Mouse (Mus musculus) spleen, adult 18-20 months (tissue): ENCODE data around the gene Ugt1a7c.
A peak's percentile ranks its signal among the peaks of the same experiment; 100 is the strongest.

Experiments used
- DNase-seq, 2 experiments: peaks; one replicate each; pipeline ENCODE4 v3.0.0; 2022; ENCODE audit warnings: mixed read lengths in 2 of 2

Gene Ugt1a7c

GRCm38 (mm10) chr1:88243861-88244260 is 149.0 kb downstream of the Ugt1a7c start:
- peak in 1 of 2 experiments; percentile 22 for DNase-seq

- peak in 1 of 2 experiments; percentile 16 for DNase-seq
Observed at GRCm38 (mm10) chr1:88245881-88246280, 151.0 kb downstream of the Ugt1a7c start.

DNA sequence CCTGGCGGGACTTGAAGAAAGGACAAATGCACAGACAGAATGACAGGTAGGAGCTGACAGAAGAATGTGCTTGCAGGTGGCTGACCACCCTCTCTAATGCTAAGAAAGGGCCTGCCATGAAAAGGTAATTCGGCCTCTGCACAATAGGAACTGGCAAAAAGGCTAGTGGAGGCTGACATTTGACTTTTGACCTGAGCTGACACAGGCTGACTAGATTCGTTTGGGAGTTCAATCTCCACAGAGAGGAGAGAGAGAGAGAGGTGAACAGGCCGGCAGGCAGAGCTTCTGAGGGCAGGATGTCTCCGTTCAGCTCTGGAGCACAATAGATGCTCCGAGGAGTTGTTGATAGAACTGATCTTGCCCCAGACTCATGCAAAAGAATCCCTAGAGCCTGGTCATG is 151.5 kb downstream of the Ugt1a7c start:
- no peak for DNase-seq

GRCm38 (mm10) chr1:88247660-88248059 is 152.8 kb downstream of the Ugt1a7c start:
- DNase-seq, result peak in 1 of 2 experiments; percentile 16

- DNase-seq, result no peak
Observed at GRCm38 (mm10) chr1:88248658-88249057, 153.8 kb downstream of the Ugt1a7c start.

DNA sequence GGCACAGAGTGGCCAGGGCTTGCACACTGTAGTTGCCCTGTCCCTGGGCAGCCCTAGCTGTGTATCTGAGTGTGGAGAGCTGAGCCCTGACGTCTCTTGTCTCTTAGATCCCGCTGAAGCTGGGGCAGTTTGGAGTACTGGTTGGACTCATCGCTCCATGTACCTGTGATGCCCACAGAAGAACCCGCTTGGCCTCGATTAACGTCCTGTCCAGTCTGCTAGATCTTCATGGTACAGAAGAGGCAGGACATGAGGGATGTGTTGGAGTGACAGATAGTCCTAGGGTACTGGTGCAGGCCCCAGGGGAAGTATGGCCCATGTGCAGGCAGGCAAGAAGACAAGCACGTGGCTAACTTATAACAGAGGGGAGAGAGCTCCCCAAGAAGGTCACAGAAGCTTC is 154.7 kb downstream of the Ugt1a7c start:
- no peak for DNase-seq

DNA sequence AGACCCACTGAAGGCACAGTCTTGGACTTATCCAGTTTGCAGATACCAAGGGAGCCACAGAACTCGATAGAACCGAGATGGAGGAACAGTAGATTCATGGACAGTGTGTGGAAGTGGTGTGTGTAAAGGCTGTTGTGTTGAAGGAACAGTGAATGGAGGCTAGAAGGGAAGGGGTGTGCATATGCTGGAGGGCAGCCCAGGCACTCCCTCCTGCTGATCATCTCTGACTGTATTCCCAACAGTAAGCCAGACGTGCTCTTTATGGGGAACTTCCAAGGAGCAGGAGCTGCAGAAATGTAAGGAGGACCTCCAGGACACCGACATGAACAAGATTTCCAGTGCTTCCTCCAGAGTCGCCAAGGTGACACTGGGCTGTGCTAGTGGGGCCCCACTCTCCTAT is 155.2 kb downstream of the Ugt1a7c start:
- DNase-seq, result no peak

- peak in 1 of 2 experiments; percentile 36 for DNase-seq
Observed at GRCm38 (mm10) chr1:88253106-88253505, 158.2 kb downstream of the Ugt1a7c start.

DNA sequence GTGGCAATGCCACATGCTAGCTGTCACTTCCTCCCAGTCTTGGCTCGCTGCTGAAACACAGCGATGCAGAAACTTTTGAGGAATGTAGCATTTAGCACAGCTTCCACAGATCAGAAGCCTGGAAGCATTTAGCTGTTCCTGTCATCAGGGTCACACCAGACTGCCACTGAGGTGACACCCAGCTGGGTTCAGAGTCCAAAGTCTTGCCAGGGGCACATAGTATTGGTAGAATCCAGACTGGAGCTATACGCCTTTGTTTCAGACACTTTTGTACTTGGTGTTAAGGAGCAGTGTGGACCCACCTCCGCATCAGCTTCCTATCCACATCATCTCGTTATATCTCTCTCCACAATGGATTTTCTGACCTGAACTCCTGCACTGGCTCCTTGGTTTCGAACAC is 158.7 kb downstream of the Ugt1a7c start:
- no peak for DNase-seq

DNA sequence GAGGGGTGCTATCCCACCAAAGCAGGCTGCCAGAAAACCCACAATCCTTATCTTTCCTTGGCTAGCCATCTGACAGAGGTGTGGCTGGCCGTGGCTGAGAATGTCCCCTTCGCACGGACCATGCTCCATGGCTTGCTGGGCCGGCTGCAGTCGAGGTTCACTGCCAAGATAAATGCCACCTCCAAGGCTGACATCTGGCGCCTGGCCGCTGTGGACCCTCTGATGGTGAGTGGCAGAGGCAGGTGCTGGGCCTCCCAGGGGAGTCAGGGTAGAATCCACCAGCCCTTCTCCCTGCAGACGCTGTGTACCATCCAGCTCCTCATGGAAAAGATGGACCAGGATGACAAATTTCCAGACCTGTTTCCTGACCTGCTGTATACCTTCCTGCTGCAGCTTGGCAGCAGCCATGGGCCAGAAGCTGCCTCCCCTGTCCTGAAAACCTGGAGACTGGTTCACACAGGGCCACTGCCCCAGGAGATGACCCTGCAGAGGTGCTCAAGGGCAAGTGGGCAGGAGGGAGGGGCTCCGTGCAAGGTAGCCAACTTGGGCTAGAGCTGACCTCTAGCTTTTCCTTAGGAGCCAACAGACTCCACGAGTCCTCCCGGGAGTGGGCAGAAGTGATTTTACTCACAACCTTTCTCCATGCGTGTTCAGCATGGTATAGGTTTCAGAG is 160.1 kb downstream of the Ugt1a7c start:
- peak in 1 of 2 experiments; percentile 32 for DNase-seq

DNA sequence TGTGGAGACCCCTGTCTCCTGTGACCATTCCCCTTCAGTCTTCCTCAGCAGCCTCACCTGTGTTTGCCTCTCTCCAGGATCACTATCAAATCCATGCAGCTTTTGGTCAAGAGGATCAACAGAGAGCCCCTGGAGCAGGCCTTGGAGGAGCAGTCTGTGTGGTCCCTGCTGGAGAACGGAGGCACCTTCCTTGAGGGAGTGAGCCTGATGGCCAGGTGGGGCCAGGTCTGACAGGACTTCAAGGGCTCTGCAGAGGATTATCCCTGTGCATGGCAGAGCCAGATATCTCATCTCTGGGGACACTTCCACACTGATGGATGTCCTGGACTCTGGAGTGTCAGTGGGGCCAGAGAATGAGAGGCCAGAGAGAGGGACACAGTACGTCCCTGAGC is 160.6 kb downstream of the Ugt1a7c start:
- DNase-seq, result no peak

DNA sequence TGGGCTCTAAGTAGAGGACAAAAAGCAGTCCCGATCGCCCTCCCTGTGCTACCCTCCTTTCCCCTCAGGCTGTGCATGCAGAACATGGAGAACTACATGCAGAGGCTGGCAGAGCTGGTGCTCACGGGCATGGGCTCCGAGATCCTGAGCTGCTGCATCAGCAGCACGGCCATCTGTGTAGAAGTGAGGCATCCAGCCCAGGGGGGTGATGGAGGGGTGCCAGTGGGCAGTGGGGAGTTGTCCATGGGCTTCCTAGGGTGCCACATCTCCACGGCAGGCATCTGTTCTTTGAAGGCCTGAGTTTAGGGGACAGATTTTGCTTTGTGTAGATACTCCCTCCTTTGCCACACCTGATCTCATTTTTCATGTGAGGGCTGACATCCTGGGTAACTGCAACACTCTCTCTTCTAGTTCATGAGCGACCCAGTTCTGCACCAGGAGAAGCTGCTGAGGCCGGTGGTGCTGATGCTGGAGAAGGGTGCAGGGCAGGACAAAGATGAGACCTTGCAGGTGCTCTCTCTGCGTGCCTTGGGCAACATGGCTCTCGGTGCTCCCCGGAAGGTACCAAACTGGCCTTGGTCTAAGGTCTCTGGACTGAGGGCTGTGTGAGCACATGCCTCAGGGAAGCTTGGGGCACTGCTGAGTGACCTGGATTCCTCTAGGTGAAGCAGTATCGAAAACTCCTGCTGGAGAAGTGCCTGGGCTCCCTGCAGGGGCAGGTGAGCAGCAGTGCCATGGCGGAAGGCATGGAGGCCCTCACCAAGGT is 161.3 kb downstream of the Ugt1a7c start:
- peak in 1 of 2 experiments; percentile 33 for DNase-seq

GRCm38 (mm10) chr1:88256886-88257663 is 162.2 kb downstream of the Ugt1a7c start:
- no peak for DNase-seq

- DNase-seq, result peak in 1 of 2 experiments; percentile 21
Observed at GRCm38 (mm10) chr1:88257681-88258080, 162.8 kb downstream of the Ugt1a7c start.

DNA sequence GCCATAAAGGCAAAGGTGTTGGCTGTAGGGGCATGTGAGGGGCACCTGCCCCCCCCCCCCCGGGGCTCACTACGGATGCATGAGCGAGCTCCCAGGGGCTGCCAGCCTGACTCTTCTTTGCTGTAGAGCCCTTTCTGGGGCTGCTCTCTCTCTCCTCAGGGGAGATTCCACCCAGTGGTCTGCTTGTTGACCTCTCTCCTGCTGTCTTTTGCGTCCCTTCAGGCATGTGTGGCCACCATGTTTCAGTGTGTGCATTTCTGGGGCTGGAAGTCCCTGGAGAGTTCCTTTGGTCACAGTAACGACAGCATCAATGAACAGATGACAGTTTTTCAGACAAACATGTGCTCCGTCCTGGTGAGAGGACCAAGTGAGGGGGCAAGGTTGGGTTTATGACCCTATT is 163.5 kb downstream of the Ugt1a7c start:
- no peak for DNase-seq

- DNase-seq, result peak in 1 of 2 experiments; percentile 24
Observed at GRCm38 (mm10) chr1:88258881-88259642, 164.2 kb downstream of the Ugt1a7c start.

DNA sequence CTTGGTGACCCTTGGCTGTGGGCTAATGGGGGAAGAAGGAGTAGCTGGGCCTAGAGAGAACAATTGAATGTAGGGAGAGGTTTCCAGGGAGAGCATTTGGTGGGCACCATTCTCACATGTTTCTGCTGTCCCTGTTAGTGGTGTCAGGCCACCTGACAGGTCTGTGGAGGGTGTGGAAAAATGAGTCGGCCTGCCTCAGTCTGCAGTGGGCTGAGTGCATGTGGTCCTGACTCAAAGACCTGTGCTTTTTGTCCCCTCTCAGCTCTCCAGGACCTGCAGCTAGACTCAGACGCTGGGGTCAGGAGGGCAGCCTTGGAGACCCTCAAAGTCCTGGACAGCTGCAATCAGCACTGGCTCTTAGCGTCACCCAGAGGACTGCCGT is 164.8 kb downstream of the Ugt1a7c start:
- DNase-seq, result no peak

DNA sequence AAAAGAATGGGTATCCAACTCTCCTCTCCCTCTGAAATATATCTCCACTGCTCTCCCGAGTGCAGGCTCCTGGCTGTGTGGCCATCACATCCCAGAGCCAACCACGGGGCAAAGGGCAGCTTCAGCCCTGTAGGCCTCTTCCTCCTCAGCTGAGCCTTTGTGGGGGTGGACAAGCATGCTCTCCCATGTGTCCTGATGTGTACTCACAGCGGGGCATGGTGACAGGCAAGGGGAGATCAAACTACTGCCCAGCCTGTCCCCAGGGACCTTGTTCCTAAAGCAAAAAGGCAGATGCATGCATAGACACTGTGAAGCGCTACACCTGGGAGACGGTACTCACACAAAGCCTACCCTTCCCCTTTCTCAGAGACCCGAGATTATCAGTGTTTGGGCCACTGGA is 165.3 kb downstream of the Ugt1a7c start:
- DNase-seq, result peak in 1 of 2 experiments; percentile 36

DNA sequence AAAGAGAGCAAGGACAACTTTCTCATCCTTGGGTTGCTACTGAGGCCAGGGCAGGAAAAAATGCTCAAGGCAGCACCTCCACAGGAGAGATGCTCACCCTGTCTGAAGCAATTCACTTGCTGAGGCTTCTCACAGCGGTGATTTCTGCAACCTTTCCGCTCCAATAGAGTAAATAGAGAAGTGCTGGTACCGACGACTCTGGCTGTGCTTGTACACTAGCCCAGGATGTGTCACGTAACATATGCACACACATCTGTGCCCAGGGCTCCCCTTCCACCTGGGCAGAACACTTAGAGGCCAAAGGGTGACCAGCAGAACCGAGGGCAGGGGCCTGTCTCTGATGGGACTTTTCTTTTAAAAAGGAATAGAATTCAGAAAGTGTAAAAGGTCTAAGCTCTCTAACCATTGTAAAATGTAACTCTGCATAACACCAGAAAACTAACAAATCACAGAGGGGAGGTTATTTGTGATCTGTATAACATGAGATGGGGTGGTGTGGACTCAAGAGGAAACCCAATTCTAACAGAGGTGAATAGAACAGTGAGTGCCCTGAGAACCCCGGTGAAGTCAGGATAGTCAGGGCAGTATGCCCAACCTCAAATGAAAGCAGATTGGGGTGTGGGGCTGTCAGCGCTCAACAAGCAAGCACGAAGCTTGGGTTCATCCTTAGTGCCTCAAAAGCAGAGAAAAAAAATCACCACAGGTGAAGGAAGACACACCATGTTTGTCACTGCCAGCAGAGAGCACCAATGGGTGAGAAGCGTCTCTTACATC is 165.9 kb downstream of the Ugt1a7c start:
- peak in 1 of 2 experiments; percentile 6 for DNase-seq

GRCm38 (mm10) chr1:88261706-88262105 is 166.8 kb downstream of the Ugt1a7c start:
- peak in 1 of 2 experiments; percentile 23 for DNase-seq

DNA sequence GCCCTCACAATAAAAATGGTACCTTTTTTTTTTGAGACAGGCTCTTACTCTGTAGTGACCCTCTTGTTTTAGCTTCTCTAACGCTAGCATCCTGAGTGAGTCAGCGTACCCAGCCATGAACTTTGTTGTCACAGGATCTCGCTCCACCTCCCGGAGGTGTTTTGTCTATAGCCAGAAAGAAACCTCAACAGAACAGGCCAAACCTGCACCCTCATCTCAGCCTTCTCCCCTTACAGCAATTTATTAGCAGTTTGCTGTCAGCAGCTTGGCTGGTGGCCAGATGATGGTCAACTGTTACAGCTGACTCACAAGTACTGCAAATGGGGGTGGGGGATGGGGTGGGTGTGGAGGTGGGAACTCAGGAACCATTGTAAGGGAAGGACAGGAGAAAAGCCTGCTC is 167.4 kb downstream of the Ugt1a7c start:
- DNase-seq, result peak in 1 of 2 experiments; percentile 15

- no peak for DNase-seq
Observed at GRCm38 (mm10) chr1:88262961-88263360, 168.1 kb downstream of the Ugt1a7c start.
